ENCODE assay signal across 9 mouse cellular contexts in the genomic region with DNA sequence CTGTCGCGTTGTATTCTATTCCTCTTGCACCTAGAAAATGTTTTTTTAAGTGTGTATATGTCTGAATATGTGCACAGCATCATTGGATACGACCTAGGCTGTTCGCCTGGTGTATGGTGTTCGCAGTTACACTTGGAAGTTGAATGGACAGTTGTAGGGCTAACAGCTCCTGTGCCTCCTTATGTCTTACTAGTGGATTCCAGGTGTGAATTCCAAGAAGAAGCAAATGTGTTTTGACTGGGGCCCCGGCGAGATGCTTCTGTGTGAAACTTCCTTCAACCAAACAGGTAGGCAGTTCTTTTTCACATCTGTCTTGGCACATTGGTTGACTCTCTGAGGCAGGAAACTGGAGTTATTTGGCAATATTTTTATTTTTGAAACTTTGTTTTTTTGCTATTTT. TPM values are rescaled to one million over a fixed set of nuclear protein-coding genes. Genes with fewer than 3 reads are reported as not detected.
DNase-seq lines count a peak whose midpoint lies in the region; ATAC-seq lines count a peak whose summit lies in the region.
"Had no signal": no experiment of that assay in that cellular context is flagged by ENCODE, and none has a peak within 500 bp of the region (broad histone marks: within the 10 kb centered on the region; RNA-seq: fewer than 3 reads in every experiment).

No protein-coding gene starts in this region.

- peaks cover 37% of the 10 kb centered on the region for H3K36me3 ChIP-seq in liver, embryonic 11.5 days (ENCODE audit: control insufficient read depth, insufficient read depth, low read length)
- peaks cover 7% of the 10 kb centered on the region for H3K36me3 ChIP-seq in embryonic facial prominence, embryonic 11.5 days (replicated peaks; ENCODE audit: control insufficient read depth, insufficient read depth, low read depth, low read length)
- H3K36me3 ChIP-seq in intestine, embryonic 16.5 days (ENCODE audit: control insufficient read depth, insufficient read depth, low read length): peaks cover 16% of the 10 kb centered on the region
- H3K36me3 ChIP-seq in neural tube, embryonic 13.5 days: peaks cover 38% of the 10 kb centered on the region

- ATAC-seq in liver, embryonic 11.5 days (replicated peaks; ENCODE audit: low FRiP score): no peak
- no peak for ATAC-seq in embryonic facial prominence, embryonic 11.5 days (replicated peaks; ENCODE audit: insufficient number of reproducible peaks, low FRiP score, low TSS enrichment, low read depth)
- ATAC-seq in intestine, embryonic 16.5 days: no peak
- ATAC-seq in neural tube, embryonic 13.5 days (ENCODE audit: low read depth): no peak

- H3K9ac ChIP-seq in liver, embryonic 11.5 days (ENCODE audit: low read depth, low read length): peak overlapping the region; percentile 85
- H3K9ac ChIP-seq in embryonic facial prominence, embryonic 11.5 days (replicated peaks; ENCODE audit: low read length): peak overlapping the region; percentile 78
- H3K9ac ChIP-seq in intestine, embryonic 16.5 days (ENCODE audit: low read depth, low read length): peak overlapping the region; percentile 79
- H3K9ac ChIP-seq in neural tube, embryonic 13.5 days: peak overlapping the region; percentile 81

- no peak for DNase-seq in liver, embryonic 11.5 days (ENCODE audit: low spot score)
- DNase-seq in liver: no peak
- no peak for DNase-seq in embryonic facial prominence, embryonic 11.5 days (ENCODE audit: low spot score)
- no peak for DNase-seq in gastrocnemius, postnatal 25 days
- DNase-seq in layer of hippocampus, postnatal 36 days: no peak
- no peak for DNase-seq in cerebellum, adult 11-12 months
- DNase-seq: kidney, adult 9 months had no signal

- H3K27ac ChIP-seq in liver, embryonic 11.5 days (ENCODE audit: low read depth, low read length): no peak overlapping the region
- H3K27ac ChIP-seq in embryonic facial prominence, embryonic 11.5 days (replicated peaks; ENCODE audit: low read depth, low read length): no peak overlapping the region
- H3K27ac ChIP-seq in intestine, embryonic 16.5 days (ENCODE audit: low read length): no peak overlapping the region
- no peak overlapping the region for H3K27ac ChIP-seq in neural tube, embryonic 13.5 days (replicated peaks)

- H3K4me2 ChIP-seq in liver, embryonic 11.5 days: peak overlapping the region; percentile 86
- peak overlapping the region; percentile 78 for H3K4me2 ChIP-seq in embryonic facial prominence, embryonic 11.5 days (ENCODE audit: low read depth, low read length)
- H3K4me2 ChIP-seq in intestine, embryonic 16.5 days (ENCODE audit: low read depth, low read length): peak overlapping the region; percentile 74
- peak overlapping the region; percentile 95 for H3K4me2 ChIP-seq in neural tube, embryonic 13.5 days

- H3K27me3 ChIP-seq in liver, embryonic 11.5 days (replicated peaks; ENCODE audit: control insufficient read depth, insufficient read depth, low read length): no peaks in the 10 kb centered on the region
- H3K27me3 ChIP-seq in embryonic facial prominence, embryonic 11.5 days (ENCODE audit: control insufficient read depth, insufficient read depth, low read length): no peaks in the 10 kb centered on the region
- no peaks in the 10 kb centered on the region for H3K27me3 ChIP-seq in intestine, embryonic 16.5 days (replicated peaks; ENCODE audit: control insufficient read depth, insufficient read depth, low read length)
- H3K27me3 ChIP-seq in neural tube, embryonic 13.5 days: no peaks in the 10 kb centered on the region

- WGBS in liver, embryonic 11.5 days: 12% methylated on average over 7 of the region's 7 CpGs
- 20% methylated on average over 7 of the region's 7 CpGs for WGBS in embryonic facial prominence, embryonic 11.5 days
- WGBS in intestine, embryonic 16.5 days: 16% methylated on average over 7 of the region's 7 CpGs
- 25% methylated on average over 7 of the region's 7 CpGs for WGBS in neural tube, embryonic 13.5 days

- peaks cover 7% of the 10 kb centered on the region for H3K4me1 ChIP-seq in liver, embryonic 11.5 days (replicated peaks; ENCODE audit: control insufficient read depth, insufficient read depth, low read length)
- peaks cover 3% of the 10 kb centered on the region; the same call in 1 of the 2 replicates for H3K4me1 ChIP-seq in embryonic facial prominence, embryonic 11.5 days (ENCODE audit: control insufficient read depth, insufficient read depth, low read length)
- peaks cover 12% of the 10 kb centered on the region for H3K4me1 ChIP-seq in intestine, embryonic 16.5 days (ENCODE audit: control insufficient read depth, insufficient read depth, low read length)
- peaks cover 15% of the 10 kb centered on the region for H3K4me1 ChIP-seq in neural tube, embryonic 13.5 days (replicated peaks)

- H3K4me3 ChIP-seq in liver, embryonic 11.5 days (ENCODE audit: low read depth, low read length): peak overlapping the region; percentile 82
- peak overlapping the region; percentile 76 for H3K4me3 ChIP-seq in embryonic facial prominence, embryonic 11.5 days (ENCODE audit: low read depth, low read length)
- peak overlapping the region; percentile 88 for H3K4me3 ChIP-seq in intestine, embryonic 16.5 days (ENCODE audit: low read length)
- H3K4me3 ChIP-seq in neural tube, embryonic 13.5 days: peak overlapping the region; percentile 85

- H3K9me3 ChIP-seq in liver, embryonic 11.5 days (ENCODE audit: control insufficient read depth, low read length): no peaks in the 10 kb centered on the region
- H3K9me3 ChIP-seq in embryonic facial prominence, embryonic 11.5 days (replicated peaks; ENCODE audit: control insufficient read depth, low read length): no peaks in the 10 kb centered on the region
- H3K9me3 ChIP-seq in intestine, embryonic 16.5 days (ENCODE audit: control insufficient read depth, low read length): no peaks in the 10 kb centered on the region
- H3K9me3 ChIP-seq in neural tube, embryonic 13.5 days: no peaks in the 10 kb centered on the region

RNA-seq across cellular contexts. Expression of gene Nup85, which starts 0.7 kb away (rescaled TPM):
- polyA plus RNA-seq in liver, embryonic 11.5 days (2014; fragmentation: Nextera tagmentation; extraction: Ambion mirVana): 277 and 296 TPM in 2 replicates
- 204 and 210 TPM in 2 replicates for polyA plus RNA-seq in embryonic facial prominence, embryonic 11.5 days (2014; fragmentation: Nextera tagmentation; extraction: Ambion mirVana)
- polyA plus RNA-seq in intestine, embryonic 16.5 days (2015; fragmentation: Nextera tagmentation; extraction: Ambion mirVana): 115 and 134 TPM in 2 replicates
- polyA plus RNA-seq in neural tube, embryonic 13.5 days (2015; fragmentation: Nextera tagmentation; extraction: Ambion mirVana): 99.8 and 119 TPM in 2 replicates
- 10 to 100 TPM; 21.4 to 23.8 TPM for total RNA-seq in gastrocnemius, postnatal 25 days (2021)
- total RNA-seq in layer of hippocampus, postnatal 36 days (2021): 10 to 100 TPM; 49.8 to 60.7 TPM

RNA-seq across cellular contexts. Expression of gene Sumo2, which starts 28.9 kb away (rescaled TPM):
- polyA plus RNA-seq in liver, embryonic 11.5 days (2014; fragmentation: Nextera tagmentation; extraction: Ambion mirVana): 874 and 889 TPM in 2 replicates
- 1,638 and 1,712 TPM in 2 replicates for polyA plus RNA-seq in embryonic facial prominence, embryonic 11.5 days (2014; fragmentation: Nextera tagmentation; extraction: Ambion mirVana)
- 581 and 669 TPM in 2 replicates for polyA plus RNA-seq in intestine, embryonic 16.5 days (2015; fragmentation: Nextera tagmentation; extraction: Ambion mirVana)
- 1,158 and 1,175 TPM in 2 replicates for polyA plus RNA-seq in neural tube, embryonic 13.5 days (2015; fragmentation: Nextera tagmentation; extraction: Ambion mirVana)
- 100 to 1,000 TPM; 119 to 122 TPM for total RNA-seq in gastrocnemius, postnatal 25 days (2021)
- total RNA-seq in layer of hippocampus, postnatal 36 days (2021): 100 to 1,000 TPM; 324 to 344 TPM

RNA-seq across cellular contexts. Expression of gene Mrps7, which starts 38.8 kb away (rescaled TPM):
- polyA plus RNA-seq in liver, embryonic 11.5 days (2014; fragmentation: Nextera tagmentation; extraction: Ambion mirVana): 121 and 125 TPM in 2 replicates
- polyA plus RNA-seq in embryonic facial prominence, embryonic 11.5 days (2014; fragmentation: Nextera tagmentation; extraction: Ambion mirVana): 110 and 114 TPM in 2 replicates
- 90.0 and 103 TPM in 2 replicates for polyA plus RNA-seq in intestine, embryonic 16.5 days (2015; fragmentation: Nextera tagmentation; extraction: Ambion mirVana)
- polyA plus RNA-seq in neural tube, embryonic 13.5 days (2015; fragmentation: Nextera tagmentation; extraction: Ambion mirVana): 73.9 and 91.8 TPM in 2 replicates
- 10 to 100 TPM; 62.2 to 67.5 TPM for total RNA-seq in gastrocnemius, postnatal 25 days (2021)
- total RNA-seq in layer of hippocampus, postnatal 36 days (2021): 10 to 100 TPM; 48.8 to 61.3 TPM

RNA-seq across cellular contexts. Expression of gene Gga3, which starts 38.9 kb away (rescaled TPM):
- polyA plus RNA-seq in liver, embryonic 11.5 days (2014; fragmentation: Nextera tagmentation; extraction: Ambion mirVana): 23.6 and 27.4 TPM in 2 replicates
- polyA plus RNA-seq in embryonic facial prominence, embryonic 11.5 days (2014; fragmentation: Nextera tagmentation; extraction: Ambion mirVana): 13.6 and 17.0 TPM in 2 replicates
- polyA plus RNA-seq in intestine, embryonic 16.5 days (2015; fragmentation: Nextera tagmentation; extraction: Ambion mirVana): 16.8 and 18.8 TPM in 2 replicates
- 36.1 and 36.4 TPM in 2 replicates for polyA plus RNA-seq in neural tube, embryonic 13.5 days (2015; fragmentation: Nextera tagmentation; extraction: Ambion mirVana)
- total RNA-seq in gastrocnemius, postnatal 25 days (2021): 10 to 100 TPM; 10.8 to 12.5 TPM
- total RNA-seq in layer of hippocampus, postnatal 36 days (2021): 10 to 100 TPM; 68.7 to 80.7 TPM

RNA-seq across cellular contexts. Expression of gene Mif4gd, which starts 47.8 kb away (rescaled TPM):
- 39.0 and 41.4 TPM in 2 replicates for polyA plus RNA-seq in liver, embryonic 11.5 days (2014; fragmentation: Nextera tagmentation; extraction: Ambion mirVana)
- 15.8 and 18.2 TPM in 2 replicates for polyA plus RNA-seq in embryonic facial prominence, embryonic 11.5 days (2014; fragmentation: Nextera tagmentation; extraction: Ambion mirVana)
- polyA plus RNA-seq in intestine, embryonic 16.5 days (2015; fragmentation: Nextera tagmentation; extraction: Ambion mirVana): 33.5 and 34.5 TPM in 2 replicates
- 12.0 and 12.5 TPM in 2 replicates for polyA plus RNA-seq in neural tube, embryonic 13.5 days (2015; fragmentation: Nextera tagmentation; extraction: Ambion mirVana)
- total RNA-seq in gastrocnemius, postnatal 25 days (2021): 10 to 100 TPM; 35.1 to 54.4 TPM
- total RNA-seq in layer of hippocampus, postnatal 36 days (2021): 10 to 100 TPM; 21.0 to 21.2 TPM
